Mouse (Mus musculus) liver, embryonic 15.5 days (tissue): ENCODE results near the gene Impdh1. TPM values are rescaled to one million over a fixed set of nuclear protein-coding genes. Genes with fewer than 3 reads are reported as not detected.

ENCODE experiments used
- ATAC-seq: fragments of 200-750 bp; cut with Nextera tagmentation; 2 replicates; pipeline ENCODE4 v1.8.0; 2017; ENCODE audit warnings: moderate number of reproducible peaks, mild to moderate bottlenecking, moderate library complexity; ENCODE audit not compliant: insufficient read depth
- H3K27ac ChIP-seq: fragments of 300-500 bp; sonication (generic); replicated peaks from 2 replicates; pipeline ENCODE4 v1.5.1; 2015; ENCODE audit warnings: mild to moderate bottlenecking, inconsistent platforms
- H3K27me3 ChIP-seq: fragments of 300-500 bp; sonication (generic); 2 replicates; pipeline ENCODE4 v1.6.1; 2015; ENCODE audit warnings: mild to moderate bottlenecking, inconsistent platforms
- H3K36me3 ChIP-seq: fragments of 300-500 bp; sonication (generic); replicated peaks from 2 replicates; pipeline ENCODE4 v1.6.1; 2015; ENCODE audit warnings: moderate library complexity, mild to moderate bottlenecking, inconsistent platforms
- H3K4me1 ChIP-seq: fragments of 300-500 bp; sonication (generic); replicated peaks from 2 replicates; pipeline ENCODE4 v1.6.1; 2015; ENCODE audit warnings: inconsistent platforms
- H3K4me2 ChIP-seq: fragments of 300-500 bp; sonication (generic); 2 replicates; pipeline ENCODE4 v1.6.1; 2015; ENCODE audit warnings: moderate library complexity, mild to moderate bottlenecking, inconsistent platforms
- H3K4me3 ChIP-seq: fragments of 300-500 bp; sonication (generic); replicated peaks from 2 replicates; pipeline ENCODE4 v1.5.1; 2015; ENCODE audit warnings: mild to moderate bottlenecking, inconsistent platforms
- H3K9ac ChIP-seq: fragments of 300-500 bp; sonication (generic); 2 replicates; pipeline ENCODE4 v1.6.1; 2015; ENCODE audit warnings: moderate library complexity, mild to moderate bottlenecking, inconsistent platforms
- H3K9me3 ChIP-seq: fragments of 300-500 bp; sonication (generic); replicated peaks from 2 replicates; pipeline ENCODE4 v1.6.1; 2016; ENCODE audit warnings: inconsistent platforms
- WGBS: fragments of 180-500 bp; shearing (Covaris S2); methylation state at CpG from one replicate; pipeline ENCODE4 v1.1.7; 2015; ENCODE audit warnings: mixed read lengths; ENCODE audit not compliant: insufficient replicate concordance; 5-methylcytosine and 5-hydroxymethylcytosine counted together
- polyA plus RNA-seq: library from polyadenylated mRNA; unstranded; fragments of >200 nt; fragmentation: Nextera tagmentation; extraction: Ambion mirVana; gene quantifications from 2 replicates; pipeline ENCODE4 v1.2.1, GENCODE M21; 2015

The Impdh1 gene
- polyA plus RNA-seq, 1 experiment from 2014 or later: 8.0 TPM

DNA sequence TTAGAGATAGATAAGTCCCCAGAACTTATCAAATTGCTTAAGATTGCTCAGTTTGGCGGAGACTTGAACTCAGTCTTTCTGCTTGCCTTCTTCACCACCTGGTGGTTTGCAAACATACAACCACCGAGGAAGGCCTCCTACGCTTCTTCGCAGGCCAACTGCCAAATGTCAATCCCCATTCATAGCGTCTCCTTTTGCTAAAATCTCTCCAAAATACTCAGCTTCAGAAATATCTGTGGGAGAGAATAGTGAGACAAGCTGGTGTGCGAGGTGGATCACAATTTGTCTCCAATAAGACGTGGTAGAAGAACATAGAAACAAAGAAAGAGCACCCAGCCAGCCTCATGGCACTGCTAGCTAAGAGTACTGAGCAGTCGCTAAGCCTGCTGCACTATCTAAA lies 36.3 kb downstream of the Impdh1 start:
- no peak overlapping the region for H3K4me3 ChIP-seq
- no peak overlapping the region for H3K27ac ChIP-seq
- peaks cover 8% of the 10 kb centered on the region; the same call in 1 of the 2 replicates for H3K4me1 ChIP-seq
- no peak overlapping the region for H3K9ac ChIP-seq
- H3K27me3 ChIP-seq: peaks cover 84% of the 10 kb centered on the region
- no peaks in the 10 kb centered on the region for H3K36me3 ChIP-seq
- 39% methylated on average over 8 of the region's 8 CpGs for WGBS
- H3K9me3 ChIP-seq: no peaks in the 10 kb centered on the region
- no peak for ATAC-seq
- no peak overlapping the region; the same call in 1 of the 2 replicates for H3K4me2 ChIP-seq

DNA sequence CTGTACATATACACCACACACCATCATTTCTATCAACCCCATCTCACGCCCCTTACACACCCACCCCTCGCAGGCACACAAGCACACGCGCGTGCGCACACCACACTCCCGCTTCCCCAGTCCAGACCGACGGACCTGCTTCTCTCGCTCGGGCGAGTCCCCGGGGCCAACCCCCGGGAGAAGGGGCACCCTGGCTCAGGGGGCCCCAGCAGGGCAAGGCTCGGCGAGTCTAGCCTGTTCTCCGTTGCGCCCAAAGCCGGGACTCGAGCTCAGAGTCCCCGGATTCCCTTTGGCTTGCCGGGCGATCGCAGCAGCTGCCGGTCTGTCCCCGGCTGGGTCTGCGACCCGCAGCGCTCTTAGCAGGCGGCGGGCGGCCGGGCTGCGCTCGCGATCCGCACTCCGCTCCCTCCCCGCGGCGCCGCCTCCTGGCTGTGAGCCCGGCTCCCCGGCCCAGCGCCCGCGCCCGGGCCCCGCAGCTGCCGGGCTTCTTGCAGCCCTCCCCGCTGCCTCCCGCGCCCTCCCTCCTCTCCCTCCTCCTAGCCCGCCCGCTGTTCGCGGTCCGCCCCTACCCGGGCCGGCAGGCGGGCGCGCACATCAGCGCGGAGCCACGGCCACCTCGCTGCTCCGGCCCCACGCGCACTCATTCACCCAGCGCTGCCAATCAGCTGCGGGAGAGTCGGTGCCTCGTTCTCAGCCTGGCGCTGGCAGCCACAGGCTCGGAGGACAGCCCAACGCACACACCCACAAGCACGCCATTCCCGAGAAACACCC lies 37.1 kb downstream of the Impdh1 start, which contains the start of gene Prrt4:
Gene Prrt4, minus strand, starts transcription at position 697 of the 771 bp plus-strand sequence.
- H3K27ac ChIP-seq: no peak within 1 kb of the TSS
- H3K27me3 ChIP-seq: peaks cover 92% of the 10 kb centered on the region

DNA sequence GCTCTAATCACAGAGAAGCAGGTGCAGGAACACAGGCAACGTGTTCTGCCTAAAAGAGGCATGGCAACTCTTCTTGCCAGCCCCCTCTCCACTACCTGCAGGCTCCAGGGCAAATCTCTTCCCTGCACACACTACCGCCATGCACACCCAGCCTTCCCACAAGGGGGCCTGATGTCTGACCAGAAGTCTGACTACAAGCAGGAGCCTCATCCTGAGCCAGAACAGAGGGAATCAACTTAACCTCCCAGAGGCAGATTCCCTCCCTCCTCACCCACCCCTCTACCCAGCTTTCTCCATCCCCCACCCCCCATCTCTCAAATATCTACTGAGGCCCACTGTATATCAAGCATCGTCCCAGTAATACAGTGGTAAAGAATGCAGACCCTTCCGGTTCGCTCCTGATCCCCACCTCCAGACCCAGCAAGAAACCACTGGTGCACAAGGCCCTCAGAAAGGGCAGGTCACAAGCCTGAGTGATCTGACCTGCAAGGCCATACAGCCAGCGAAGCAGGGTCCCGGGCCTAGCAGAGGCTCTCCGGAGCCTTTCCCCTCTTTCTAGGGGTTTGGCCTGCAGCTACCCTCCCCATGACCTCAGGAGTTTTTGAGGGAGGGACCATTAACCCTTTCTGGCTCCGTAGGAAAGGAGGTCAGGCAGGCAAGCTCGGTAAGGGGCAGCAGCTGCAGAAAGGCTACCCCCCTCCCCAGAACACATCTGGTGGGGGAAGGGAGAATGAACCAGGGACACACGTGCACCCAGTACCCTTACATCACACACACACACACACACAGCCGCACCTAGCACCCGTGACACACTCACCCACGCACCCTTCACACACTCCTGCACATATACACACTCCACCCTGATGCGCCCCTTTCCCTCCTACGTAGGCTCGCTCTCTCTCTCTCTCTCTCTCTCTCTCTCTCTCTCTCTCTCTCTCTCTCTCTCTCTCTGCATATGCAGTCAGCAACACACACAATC lies 38.0 kb downstream of the Impdh1 start:
- no peak for ATAC-seq
- WGBS: 17% methylated on average over 17 of the region's 17 CpGs

More for the DNA sequence above, 37.1 kb downstream of the Impdh1 start, which contains the start of gene Prrt4:
- Histone ChIP-seq H3K4me2 (peak within 1 kb of the TSS; percentile 70), H3K9me3 (no peaks in the 10 kb centered on the region), H3K4me1 (peaks cover 8% of the 10 kb centered on the region; the same call in 1 of the 2 replicates), H3K4me3 (peak within 1 kb of the TSS; percentile 46), H3K36me3 (no peaks in the 10 kb centered on the region), H3K9ac (no peak within 1 kb of the TSS)
- WGBS: under 1% methylated on average over 79 of the region's 79 CpGs
- no peak for ATAC-seq

DNA sequence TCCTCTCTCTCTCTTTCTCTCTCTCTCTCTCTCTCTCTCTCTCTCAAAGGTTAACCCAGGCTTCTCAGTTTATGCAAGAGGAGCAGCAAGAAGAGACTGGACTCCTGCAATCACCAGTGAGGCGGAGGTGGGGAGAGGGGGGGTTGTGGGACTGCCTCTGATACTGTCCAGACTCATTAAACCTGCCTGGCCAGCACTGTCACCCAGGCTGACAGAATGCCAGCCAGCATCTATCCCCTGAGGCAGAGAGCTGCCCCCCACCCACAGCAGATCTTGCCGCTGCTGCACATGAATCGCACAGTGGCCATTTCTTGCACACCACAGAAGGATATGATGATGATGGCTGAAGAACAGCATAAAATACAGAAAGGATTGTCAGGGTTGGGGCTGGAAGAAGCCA lies 41.1 kb downstream of the Impdh1 start:
- Histone ChIP-seq H3K27me3 (peaks cover 100% of the 10 kb centered on the region), H3K9me3 (no peaks in the 10 kb centered on the region), H3K27ac (no peak overlapping the region), H3K4me2 (no peak overlapping the region), H3K36me3 (no peaks in the 10 kb centered on the region), H3K9ac (no peak overlapping the region), H3K4me1 (peaks cover 21% of the 10 kb centered on the region), H3K4me3 (no peak overlapping the region)
- no peak for ATAC-seq
- WGBS: 65% methylated on average over 3 of the region's 3 CpGs

More for the DNA sequence above, 38.0 kb downstream of the Impdh1 start:
- Histone ChIP-seq H3K4me2 (peak overlapping the region; percentile 70), H3K9me3 (no peaks in the 10 kb centered on the region), H3K4me3 (no peak overlapping the region), H3K27me3 (peaks cover 100% of the 10 kb centered on the region), H3K9ac (no peak overlapping the region), H3K36me3 (no peaks in the 10 kb centered on the region), H3K27ac (no peak overlapping the region), H3K4me1 (peaks cover 8% of the 10 kb centered on the region; the same call in 1 of the 2 replicates)

DNA sequence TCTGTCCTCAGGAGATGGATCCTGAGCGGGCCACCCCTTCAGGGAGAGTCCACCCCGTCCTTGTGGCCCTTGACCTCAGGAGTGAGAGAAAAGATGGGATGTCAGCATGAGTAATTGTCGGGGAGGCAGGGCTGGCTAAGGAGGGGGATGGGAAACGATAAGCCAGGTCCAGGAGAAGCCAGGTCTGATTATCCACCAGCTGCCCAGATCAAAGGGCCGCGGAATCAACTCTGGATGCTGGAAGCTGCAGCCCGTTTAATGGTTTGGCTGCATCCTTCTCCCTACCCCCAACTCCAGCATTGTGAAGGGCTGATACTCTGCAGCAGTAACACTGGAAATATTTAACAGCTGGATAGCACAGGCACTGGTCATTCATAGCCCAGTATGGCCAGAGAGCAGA lies 41.8 kb downstream of the Impdh1 start:
- Histone ChIP-seq H3K9ac (no peak overlapping the region), H3K4me3 (no peak overlapping the region), H3K27ac (no peak overlapping the region), H3K4me2 (no peak overlapping the region), H3K36me3 (no peaks in the 10 kb centered on the region), H3K4me1 (peaks cover 21% of the 10 kb centered on the region), H3K27me3 (peaks cover 100% of the 10 kb centered on the region), H3K9me3 (no peaks in the 10 kb centered on the region)
- no peak for ATAC-seq
- 32% methylated on average over 7 of the region's 7 CpGs for WGBS

DNA sequence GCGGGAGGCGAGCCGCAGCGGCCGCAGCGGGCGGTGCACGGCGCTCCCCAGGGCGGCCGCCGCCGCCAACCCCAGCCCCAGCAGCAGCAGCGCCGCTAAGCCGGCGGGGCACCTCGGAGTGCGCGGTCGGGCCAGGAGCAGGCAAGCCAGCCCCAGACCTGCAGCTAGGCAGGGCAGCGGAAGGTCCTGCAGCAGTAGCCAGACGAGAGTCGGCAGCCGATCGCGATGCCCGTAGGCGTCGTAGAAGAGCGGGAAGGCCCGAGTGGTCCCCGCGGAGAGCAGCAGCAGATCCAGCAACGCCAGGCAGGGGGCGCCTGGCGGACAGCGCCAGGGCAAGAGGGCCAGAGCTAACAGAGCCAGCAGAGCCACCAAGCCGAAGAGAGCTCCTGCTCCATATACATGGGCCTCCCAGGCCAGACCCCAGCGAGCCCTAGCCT lies 45.2 kb downstream of the Impdh1 start:
- Histone ChIP-seq H3K4me1 (peaks cover 15% of the 10 kb centered on the region), H3K9ac (no peak overlapping the region), H3K4me3 (peak overlapping the region; percentile 43), H3K9me3 (no peaks in the 10 kb centered on the region), H3K27me3 (peaks cover 100% of the 10 kb centered on the region), H3K27ac (no peak overlapping the region), H3K36me3 (no peaks in the 10 kb centered on the region), H3K4me2 (peak overlapping the region; percentile 72)
- 0 out of 2 replicates have a peak, but pooled peaks have one; percentile 37 for ATAC-seq
- 0% methylated on average over 40 of the region's 40 CpGs for WGBS

DNA sequence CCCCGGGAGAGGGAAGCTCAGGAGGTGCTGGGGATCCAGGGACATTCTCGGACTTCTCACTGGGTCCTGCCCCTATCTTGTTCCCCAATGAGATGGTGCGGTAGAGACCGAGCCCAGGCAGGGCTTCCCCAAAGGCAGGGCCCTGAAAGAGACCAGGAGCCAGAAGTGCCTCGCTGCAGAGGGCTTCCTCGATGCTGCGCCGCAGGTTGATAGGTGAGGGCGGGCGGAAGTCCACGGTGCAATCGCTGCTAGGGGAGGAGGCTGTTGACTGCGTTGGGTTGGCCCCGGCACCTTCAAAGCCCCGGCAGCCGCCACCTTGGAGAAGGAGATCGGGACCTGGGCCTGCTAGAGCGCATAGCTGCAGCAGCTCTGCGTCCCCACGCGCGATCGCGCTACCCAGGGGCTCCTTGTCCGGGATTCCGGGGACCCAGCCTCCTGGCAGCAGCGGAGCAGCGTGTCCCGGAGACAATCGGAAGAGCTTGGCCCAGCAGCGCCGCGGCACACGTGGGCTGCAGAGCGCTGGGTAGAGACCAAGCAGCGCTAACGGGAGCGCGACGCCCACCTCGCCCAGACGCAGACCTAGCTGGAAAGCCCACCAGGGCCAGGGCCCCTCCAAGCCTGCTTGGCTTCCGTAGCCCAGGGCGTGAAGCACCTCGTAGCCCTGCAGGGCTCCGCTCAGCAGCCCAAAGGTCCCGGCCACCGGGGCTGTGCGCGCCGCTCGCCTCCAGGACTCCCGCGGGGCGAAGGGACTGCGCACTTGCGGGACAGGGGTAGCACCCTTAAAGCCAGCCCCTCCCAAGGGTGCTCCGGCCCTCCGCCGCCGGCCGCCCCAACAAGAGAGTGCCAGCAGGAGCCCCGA lies 45.9 kb downstream of the Impdh1 start:
- no peak for ATAC-seq
- Histone ChIP-seq H3K36me3 (no peaks in the 10 kb centered on the region), H3K9ac (no peak overlapping the region), H3K4me1 (peaks cover 15% of the 10 kb centered on the region), H3K4me3 (peak overlapping the region; percentile 43), H3K27ac (no peak overlapping the region), H3K9me3 (no peaks in the 10 kb centered on the region), H3K4me2 (peak overlapping the region; percentile 72), H3K27me3 (peaks cover 99% of the 10 kb centered on the region)
- WGBS: under 1% methylated on average over 63 of the region's 63 CpGs

DNA sequence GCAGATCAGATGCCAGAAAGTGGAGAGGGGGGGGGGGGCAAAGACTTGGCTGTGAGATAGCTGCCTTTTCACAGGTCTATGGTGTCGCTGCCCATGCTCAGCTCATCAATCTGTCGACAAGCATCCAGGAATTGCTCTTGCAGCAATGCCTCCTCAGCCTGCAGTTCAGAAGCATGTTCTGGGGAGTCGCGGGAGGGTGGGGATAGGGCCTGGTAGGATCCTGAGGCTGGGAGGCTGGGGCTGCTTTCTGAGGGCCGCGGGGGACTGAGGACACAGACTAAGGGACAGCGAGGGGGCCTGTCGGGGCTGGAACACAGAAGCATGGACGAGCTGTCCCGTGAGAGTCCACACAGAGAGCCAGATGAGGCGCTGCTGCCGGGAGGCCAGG lies 46.5 kb downstream of the Impdh1 start:
- 9% methylated on average over 12 of the region's 12 CpGs for WGBS
- Histone ChIP-seq H3K4me1 (peaks cover 17% of the 10 kb centered on the region), H3K4me2 (peak overlapping the region; percentile 72), H3K36me3 (no peaks in the 10 kb centered on the region), H3K9me3 (no peaks in the 10 kb centered on the region), H3K4me3 (peak overlapping the region; percentile 43; the same call in 1 of the 2 replicates), H3K27ac (no peak overlapping the region), H3K9ac (no peak overlapping the region), H3K27me3 (peaks cover 94% of the 10 kb centered on the region)
- ATAC-seq: no peak

DNA sequence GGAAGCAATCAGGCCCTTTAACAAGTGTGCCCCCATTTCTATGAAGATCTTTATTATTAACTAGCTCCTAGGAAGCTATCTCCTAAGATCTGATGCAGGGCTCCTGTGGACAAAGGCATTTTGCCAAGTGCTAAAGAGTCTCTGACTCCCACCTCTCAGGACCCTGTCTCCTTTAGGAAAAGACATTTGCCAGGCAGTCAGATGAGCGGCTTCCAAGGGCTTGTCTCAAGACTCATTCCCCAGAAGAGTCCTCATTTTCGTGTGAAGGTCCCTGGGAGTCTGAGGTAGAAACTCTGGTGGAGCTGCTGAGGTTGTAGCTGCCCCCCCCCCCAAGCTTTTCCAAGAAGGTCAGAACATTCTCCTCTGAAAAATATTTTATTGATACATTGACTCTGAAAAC lies 47.3 kb downstream of the Impdh1 start:
- no peak for ATAC-seq
- Histone ChIP-seq H3K4me2 (no peak overlapping the region), H3K9ac (no peak overlapping the region), H3K4me1 (peaks cover 23% of the 10 kb centered on the region), H3K27ac (no peak overlapping the region), H3K27me3 (peaks cover 86% of the 10 kb centered on the region), H3K9me3 (no peaks in the 10 kb centered on the region), H3K36me3 (no peaks in the 10 kb centered on the region), H3K4me3 (no peak overlapping the region)
- WGBS: 23% methylated on average over 2 of the region's 2 CpGs

DNA sequence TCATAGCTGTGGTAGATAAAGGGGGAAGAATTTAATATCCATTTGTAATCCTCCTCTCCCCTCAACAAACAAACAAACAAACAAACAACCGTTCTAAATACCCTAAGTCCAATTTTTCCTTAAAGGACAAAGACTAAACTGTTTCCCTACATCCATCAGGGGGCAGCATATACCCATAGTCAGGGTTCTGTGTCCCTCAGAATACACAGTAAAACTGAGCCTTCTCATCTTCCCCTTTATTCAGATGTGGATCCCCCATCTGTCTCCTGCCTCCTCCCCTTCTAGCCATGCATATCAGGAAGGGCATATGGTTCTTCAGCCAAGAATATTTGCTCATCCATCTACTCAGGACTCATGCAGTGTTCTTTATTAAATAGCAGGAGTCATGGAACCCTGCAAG lies 50.0 kb downstream of the Impdh1 start:
- Histone ChIP-seq H3K4me1 (peaks cover 33% of the 10 kb centered on the region), H3K9me3 (no peaks in the 10 kb centered on the region), H3K36me3 (no peaks in the 10 kb centered on the region), H3K4me2 (no peak overlapping the region), H3K27ac (no peak overlapping the region), H3K4me3 (no peak overlapping the region), H3K9ac (no peak overlapping the region), H3K27me3 (peaks cover 59% of the 10 kb centered on the region)
- no peak for ATAC-seq
- WGBS: 12% methylated on average over 1 of the region's 1 CpGs
